Mouse (Mus musculus) midbrain, embryonic 10.5 days (tissue): ENCODE measurements around the gene Rfxank. TPM values are rescaled to one million over a fixed set of nuclear protein-coding genes. Genes with fewer than 3 reads are reported as not detected.

Experiments used
- DNase-seq: peaks from one replicate; pipeline ENCODE4 v3.0.0-alpha.2; 2017; ENCODE audit warnings: low spot score
- H3K27ac ChIP-seq: fragments of 300-500 bp; sonication (generic); replicated peaks from 2 replicates; pipeline ENCODE4 v1.5.1; 2016; ENCODE audit warnings: mild to moderate bottlenecking
- H3K27me3 ChIP-seq: fragments of 300-500 bp; sonication (generic); 2 replicates; pipeline ENCODE4 v1.6.1; 2016; ENCODE audit warnings: low read depth, mild to moderate bottlenecking; ENCODE audit not compliant: poor library complexity, severe bottlenecking
- H3K36me3 ChIP-seq: fragments of 300-500 bp; sonication (generic); 2 replicates; pipeline ENCODE4 v1.6.1; 2016; ENCODE audit warnings: mild to moderate bottlenecking, moderate library complexity
- H3K4me1 ChIP-seq: fragments of 300-500 bp; sonication (generic); 2 replicates; pipeline ENCODE4 v1.6.1; 2016
- H3K4me3 ChIP-seq: fragments of 300-500 bp; sonication (generic); 2 replicates; pipeline ENCODE4 v1.5.1; 2016; ENCODE audit warnings: mild to moderate bottlenecking, moderate library complexity
- H3K9me3 ChIP-seq: fragments of 300-500 bp; sonication (generic); replicated peaks from 2 replicates; pipeline ENCODE4 v1.6.1; 2016; ENCODE audit warnings: mild to moderate bottlenecking
- WGBS: fragments of 180-500 bp; shearing (Covaris S2); methylation state at CpG from one replicate; pipeline ENCODE4 v1.1.7; 2016; 5-methylcytosine and 5-hydroxymethylcytosine counted together
- polyA plus RNA-seq: library from polyadenylated mRNA; unstranded; fragments of >200 nt; fragmentation: Nextera tagmentation; extraction: Ambion mirVana; gene quantifications from 2 replicates; pipeline ENCODE4 v1.2.1, GENCODE M21; 2016

Gene Rfxank
- polyA plus RNA-seq, 1 experiment from 2014 or later = 16.1 TPM

DNA sequence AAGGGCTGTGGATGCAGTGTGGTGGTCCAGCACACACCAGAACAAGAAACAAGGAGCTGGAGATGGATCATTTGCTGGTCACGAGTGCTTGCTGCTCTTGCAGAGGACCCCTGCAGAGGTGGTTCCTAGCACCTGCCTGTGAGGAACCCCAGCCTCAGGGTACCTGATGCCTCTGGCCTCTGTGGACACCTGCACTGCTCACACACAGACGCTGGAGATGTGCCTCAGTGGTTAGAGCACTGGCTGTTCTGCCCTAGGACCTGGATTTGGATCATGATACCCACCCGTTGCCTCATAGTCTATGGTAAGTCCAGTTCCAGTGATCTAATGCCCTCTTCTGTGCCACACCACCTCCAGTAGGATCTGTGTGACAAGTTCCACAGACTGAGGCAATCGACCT, 2.4 kb downstream of the Rfxank start:
- no peak overlapping the region for H3K4me3 ChIP-seq
- no peak overlapping the region for H3K27ac ChIP-seq
- DNase-seq = no peak
- no peaks in the 10 kb centered on the region for H3K27me3 ChIP-seq
- no peaks in the 10 kb centered on the region for H3K9me3 ChIP-seq
- WGBS = 83% methylated on average over 4 of the region's 4 CpGs
- H3K36me3 ChIP-seq = peaks cover 50% of the 10 kb centered on the region
- H3K4me1 ChIP-seq = peaks cover 33% of the 10 kb centered on the region

DNA sequence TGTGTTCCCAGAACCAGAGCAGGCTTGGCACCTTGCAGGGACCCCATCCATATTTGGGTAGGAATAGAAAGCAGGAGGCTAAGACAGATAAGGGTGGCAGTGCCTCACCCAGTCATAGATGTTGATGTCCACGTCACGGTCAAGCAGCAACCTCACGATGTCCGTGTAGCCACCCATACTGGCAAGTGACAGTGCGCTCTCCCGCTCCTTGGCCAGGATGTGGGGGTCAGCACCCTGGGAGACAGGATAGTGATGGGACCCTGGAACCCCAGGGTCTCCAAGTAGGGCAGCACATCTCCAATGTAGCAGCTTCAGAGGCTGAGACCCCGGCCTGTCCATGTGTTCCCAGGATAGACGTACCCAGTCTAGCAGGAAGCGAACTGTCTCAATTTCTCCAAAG, 4.0 kb downstream of the Rfxank start:
- WGBS = 94% methylated on average over 9 of the region's 9 CpGs
- peaks cover 50% of the 10 kb centered on the region for H3K36me3 ChIP-seq
- peaks cover 31% of the 10 kb centered on the region for H3K4me1 ChIP-seq
- DNase-seq = no peak
- H3K27me3 ChIP-seq = no peaks in the 10 kb centered on the region
- no peak overlapping the region for H3K27ac ChIP-seq
- H3K4me3 ChIP-seq = no peak overlapping the region
- no peaks in the 10 kb centered on the region for H3K9me3 ChIP-seq

- no peaks in the 10 kb centered on the region for H3K27me3 ChIP-seq
- WGBS = 90% methylated on average over 5 of the region's 5 CpGs
- no peak for DNase-seq
- no peak overlapping the region for H3K27ac ChIP-seq
- H3K4me1 ChIP-seq = peaks cover 29% of the 10 kb centered on the region
- no peaks in the 10 kb centered on the region for H3K9me3 ChIP-seq
- peaks cover 50% of the 10 kb centered on the region for H3K36me3 ChIP-seq
- no peak overlapping the region for H3K4me3 ChIP-seq
Measured at GRCm38 (mm10) chr8:70134086-70134485, 4.9 kb downstream of the Rfxank start.

GRCm38 (mm10) chr8:70131166-70131883, 7.6 kb downstream of the Rfxank start, which contains the start of gene Nr2c2ap:
Gene Nr2c2ap, plus strand, starts transcription at chr8:70131333.
- peak within 1 kb of the TSS; percentile 83 for H3K27ac ChIP-seq
- no peaks in the 10 kb centered on the region for H3K27me3 ChIP-seq
- H3K4me1 ChIP-seq = peaks cover 17% of the 10 kb centered on the region
- WGBS = 1% methylated on average over 37 of the region's 37 CpGs
- peak within 1 kb of the TSS; percentile 80 for H3K4me3 ChIP-seq
- no peaks in the 10 kb centered on the region for H3K9me3 ChIP-seq
- peak; percentile 83 for DNase-seq
- H3K36me3 ChIP-seq = peaks cover 42% of the 10 kb centered on the region

GRCm38 (mm10) chr8:70130066-70130465, 8.9 kb downstream of the Rfxank start:
- Histone ChIP-seq H3K4me3 (no peak overlapping the region), H3K27ac (no peak overlapping the region), H3K9me3 (no peaks in the 10 kb centered on the region), H3K4me1 (peaks cover 17% of the 10 kb centered on the region), H3K27me3 (no peaks in the 10 kb centered on the region), H3K36me3 (peaks cover 29% of the 10 kb centered on the region)
- no peak for DNase-seq
- 81% methylated on average over 3 of the region's 3 CpGs for WGBS

DNA sequence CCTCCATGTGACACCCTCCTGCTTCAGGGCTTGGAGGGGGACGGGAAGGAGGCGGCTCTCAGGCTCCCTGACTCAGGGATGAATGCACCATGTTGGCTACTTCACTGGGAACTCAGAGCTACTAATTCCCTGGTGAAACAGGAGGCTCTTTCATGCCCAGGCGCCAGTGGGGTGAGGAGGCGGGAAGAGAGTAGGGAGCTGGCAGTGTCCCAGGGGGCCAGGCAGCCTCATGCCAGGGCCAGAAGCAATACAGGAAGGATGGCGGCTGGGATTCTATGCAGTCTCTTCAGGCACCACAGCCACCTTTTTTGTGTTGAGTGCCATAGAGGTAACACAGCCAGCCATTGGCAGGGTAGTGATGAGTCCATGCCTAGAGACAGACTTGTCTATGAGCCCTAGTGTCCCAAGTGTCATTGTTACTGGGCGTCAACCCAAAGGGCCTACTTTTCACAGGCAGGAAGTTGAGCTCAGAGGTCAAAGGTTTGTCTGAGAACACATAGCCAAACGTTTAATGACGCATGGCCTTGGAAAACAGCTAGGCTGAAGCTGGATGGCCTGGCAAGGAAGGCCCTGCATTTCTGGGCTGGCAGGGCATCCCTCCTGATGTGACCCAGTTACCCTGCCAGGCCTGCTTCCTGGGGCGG, 9.5 kb downstream of the Rfxank start:
- Histone ChIP-seq H3K27me3 (no peaks in the 10 kb centered on the region), H3K9me3 (no peaks in the 10 kb centered on the region), H3K27ac (no peak overlapping the region), H3K36me3 (peaks cover 23% of the 10 kb centered on the region), H3K4me1 (peaks cover 17% of the 10 kb centered on the region), H3K4me3 (no peak overlapping the region)
- DNase-seq = no peak
- 77% methylated on average over 9 of the region's 9 CpGs for WGBS

GRCm38 (mm10) chr8:70128435-70128834, 10.5 kb downstream of the Rfxank start:
- DNase-seq = no peak
- Histone ChIP-seq H3K27me3 (0 out of 2 replicates have a peak, but pooled peaks cover 7% of the 10 kb centered on the region), H3K36me3 (peaks cover 13% of the 10 kb centered on the region), H3K4me3 (no peak overlapping the region), H3K27ac (no peak overlapping the region), H3K4me1 (peaks cover 17% of the 10 kb centered on the region), H3K9me3 (no peaks in the 10 kb centered on the region)
- 86% methylated on average over 3 of the region's 3 CpGs for WGBS

DNA sequence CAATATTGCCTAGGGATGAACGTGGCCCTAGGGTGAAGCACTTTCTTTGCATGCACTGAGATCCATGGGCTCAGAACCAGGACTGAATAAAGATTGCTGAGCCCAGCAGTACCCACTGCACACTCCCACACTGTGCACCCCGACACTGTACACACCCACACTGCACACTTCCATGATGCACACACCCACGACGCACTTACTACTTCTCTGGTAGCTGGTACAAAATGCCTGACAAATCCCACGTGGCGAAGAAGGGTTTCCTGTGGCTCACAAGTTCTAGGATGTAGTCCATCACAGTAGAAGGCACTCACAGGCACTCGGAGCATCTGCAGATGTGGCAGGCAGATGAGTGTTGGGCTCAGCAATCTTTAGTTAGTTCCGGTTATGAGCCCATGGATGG, 14.0 kb downstream of the Rfxank start:
- Histone ChIP-seq H3K36me3 (no peaks in the 10 kb centered on the region), H3K4me3 (no peak overlapping the region), H3K27me3 (peaks cover 22% of the 10 kb centered on the region), H3K27ac (no peak overlapping the region), H3K4me1 (peaks cover 10% of the 10 kb centered on the region), H3K9me3 (no peaks in the 10 kb centered on the region)
- WGBS = 71% methylated on average over 8 of the region's 8 CpGs
- no peak for DNase-seq

DNA sequence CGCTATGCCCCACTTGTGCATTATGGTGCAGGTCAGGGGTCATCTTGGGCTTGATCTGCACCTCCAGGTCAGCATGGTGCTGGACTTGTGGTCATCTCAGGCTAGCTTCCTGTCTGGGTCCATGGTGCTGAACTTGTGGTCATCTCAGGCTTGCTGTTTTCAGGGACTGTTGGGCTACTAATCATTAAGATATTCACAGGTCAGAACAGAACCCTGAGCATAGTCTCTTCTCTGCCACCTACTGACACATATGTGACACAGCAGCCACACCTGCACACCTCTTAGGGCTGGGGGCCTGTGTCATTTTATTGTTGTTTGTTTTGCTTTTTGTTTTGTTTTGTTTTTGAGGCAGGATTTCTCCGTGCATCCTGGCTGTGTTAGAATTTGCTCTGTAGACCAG, 16.1 kb downstream of the Rfxank start:
- WGBS = 61% methylated on average over 2 of the region's 2 CpGs
- no peak for DNase-seq
- no peaks in the 10 kb centered on the region for H3K36me3 ChIP-seq
- H3K4me3 ChIP-seq = no peak overlapping the region
- no peaks in the 10 kb centered on the region for H3K9me3 ChIP-seq
- no peak overlapping the region for H3K27ac ChIP-seq
- H3K27me3 ChIP-seq = peaks cover 44% of the 10 kb centered on the region
- peaks cover 31% of the 10 kb centered on the region for H3K4me1 ChIP-seq

- H3K4me3 ChIP-seq = peak within 1 kb of the TSS; percentile 65
- no peaks in the 10 kb centered on the region; the same call in 1 of the 2 replicates for H3K36me3 ChIP-seq
- H3K27me3 ChIP-seq = peaks cover 65% of the 10 kb centered on the region
- H3K9me3 ChIP-seq = no peaks in the 10 kb centered on the region
- peak; percentile 87 for DNase-seq
- peak within 1 kb of the TSS; percentile 84 for H3K27ac ChIP-seq
- H3K4me1 ChIP-seq = peaks cover 35% of the 10 kb centered on the region
- 1% methylated on average over 19 of the region's 19 CpGs for WGBS
Measured at GRCm38 (mm10) chr8:70120667-70121066, 18.3 kb downstream of the Rfxank start, which contains the start of gene Ncan. Gene Ncan, minus strand, starts transcription at chr8:70120873.

GRCm38 (mm10) chr8:70118726-70119700, 19.9 kb downstream of the Rfxank start:
- Histone ChIP-seq H3K27me3 (peaks cover 78% of the 10 kb centered on the region), H3K4me1 (peaks cover 35% of the 10 kb centered on the region), H3K9me3 (no peaks in the 10 kb centered on the region), H3K27ac (peak overlapping the region; percentile 84), H3K36me3 (peaks cover 10% of the 10 kb centered on the region), H3K4me3 (peak overlapping the region; percentile 65)
- DNase-seq = peak; percentile 72
- WGBS = 9% methylated on average over 17 of the region's 17 CpGs

DNA sequence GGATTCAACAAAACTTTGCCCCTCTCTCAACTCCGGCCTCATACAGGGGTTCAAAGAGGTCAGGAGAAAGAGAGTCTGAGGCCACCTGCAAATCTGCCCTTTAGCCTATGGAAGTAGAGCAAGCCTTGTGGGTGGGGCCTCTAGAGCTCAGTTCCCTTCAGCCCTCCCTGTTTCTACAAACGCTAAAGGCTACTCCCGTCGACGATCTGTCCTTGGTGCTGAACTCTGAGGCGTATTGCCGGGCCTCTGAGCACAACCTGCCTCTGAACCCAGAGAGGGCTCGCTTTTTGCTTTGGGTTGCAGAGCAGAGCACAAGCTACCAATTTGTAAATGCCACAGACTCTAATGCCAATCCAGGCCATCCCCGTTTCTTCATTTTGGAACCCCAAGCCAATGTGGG, 21.3 kb downstream of the Rfxank start:
- H3K4me1 ChIP-seq = peaks cover 38% of the 10 kb centered on the region
- WGBS = 8% methylated on average over 9 of the region's 9 CpGs
- H3K27me3 ChIP-seq = peaks cover 89% of the 10 kb centered on the region
- no peak overlapping the region for H3K27ac ChIP-seq
- H3K36me3 ChIP-seq = peaks cover 17% of the 10 kb centered on the region
- H3K9me3 ChIP-seq = no peaks in the 10 kb centered on the region
- DNase-seq = peak; percentile 24
- no peak overlapping the region for H3K4me3 ChIP-seq
